Mouse (Mus musculus): ENCODE measurements around the gene Prrg2.

- no peak for TF ChIP-seq CHD2 (IDR thresholded peaks at IDR 0.05; ENCODE audit: low read depth, low read length)
- TF ChIP-seq ZC3H11A (IDR thresholded peaks at IDR 0.05; ENCODE audit: borderline replicate concordance, low read depth, low read length), result no peak
Observed at GRCm38 (mm10) chr7:45106441-45106840, 44.0 kb upstream of the Prrg2 start.
